Mouse (Mus musculus) megakaryocyte-erythroid progenitor cell, adult 5-6 weeks (primary cell): ENCODE data around the gene Eef1a1. TPM values are rescaled to one million over a fixed set of nuclear protein-coding genes. Genes with fewer than 3 reads are reported as not detected.
"Not testable (repeated sequence)": the region's sequence is repeated elsewhere in the genome, so short reads cannot be mapped to it uniquely, and the experiment has no call there.

Source experiments
- ATAC-seq: replicated peaks from 2 replicates; pipeline ENCODE4 v1.8.0; 2016; ENCODE audit warnings: mild to moderate bottlenecking, inconsistent platforms; ENCODE audit not compliant: severe bottlenecking, poor library complexity, low FRiP score, low TSS enrichment
- total RNA-seq, 2 experiments: library from RNA; stranded (forward) in 1 of 2; stranded (reverse) in 1 of 2; fragments of 200-1000, 215-1000 nt in 1 of 2; fragments of >200 nt in 1 of 2; fragmentation: Nextera tagmentation in 1 of 2; gene quantifications; 2 replicates each; pipeline ENCODE4 v1.2.3; 2014 to 2017

Eef1a1 gene
- total RNA-seq, 2 experiments from 2014 or later, result 11,779 to 14,853 TPM

GRCm38 (mm10) chr9:78511705-78512104, 22.8 kb upstream of the Eef1a1 start:
- no peak for ATAC-seq

DNA sequence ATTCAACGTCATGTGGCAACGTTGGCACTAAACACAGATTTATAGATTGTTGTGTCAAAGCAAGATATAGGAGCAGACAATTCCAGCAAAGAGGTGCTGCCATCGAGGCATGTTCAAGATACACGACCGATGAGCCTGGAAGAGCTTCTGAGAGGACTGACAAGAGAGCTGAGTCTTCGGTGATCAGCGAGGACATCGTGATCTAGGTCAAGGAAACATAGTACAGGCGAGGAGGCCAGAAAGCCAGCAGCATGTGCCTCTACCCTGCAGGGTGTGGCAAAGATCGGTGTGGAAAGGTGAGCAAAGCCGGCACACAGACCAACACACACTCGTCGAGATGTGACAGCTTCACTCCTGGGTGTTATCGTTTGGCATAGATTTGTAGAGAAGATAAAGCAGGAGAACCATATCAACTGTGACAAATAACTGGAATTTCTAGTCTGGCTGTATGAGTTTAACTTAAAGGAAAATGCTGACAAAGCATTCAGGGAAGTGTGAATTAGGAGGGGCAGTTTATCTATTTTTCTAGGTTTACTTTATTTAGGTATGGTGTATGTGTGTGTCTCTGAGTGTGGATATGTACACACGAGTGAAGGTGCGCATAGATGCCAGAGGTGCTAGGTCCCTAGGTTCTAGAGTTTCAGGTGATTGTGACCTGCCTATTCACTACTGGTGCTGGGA, 19.3 kb upstream of the Eef1a1 start:
- ATAC-seq, result no peak

DNA sequence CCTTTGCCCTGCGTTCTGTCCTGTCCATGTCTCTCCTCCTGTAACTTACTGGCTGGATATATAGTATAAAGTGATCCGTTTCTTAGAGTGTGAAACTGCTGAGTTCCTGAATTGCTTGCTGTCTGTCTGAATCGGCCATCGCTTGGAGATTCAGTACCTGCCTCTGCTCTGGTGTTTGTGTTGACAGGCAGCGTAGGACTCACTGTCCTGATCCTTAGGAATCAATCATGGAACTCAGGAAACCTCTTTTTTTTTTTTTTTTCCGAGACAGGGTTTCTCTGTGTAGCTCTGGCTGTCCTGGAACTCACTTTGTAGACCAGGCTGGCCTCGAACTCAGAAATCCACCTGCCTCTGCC, 17.7 kb upstream of the Eef1a1 start:
- ATAC-seq, result no peak

GRCm38 (mm10) chr9:78506002-78506721, 17.2 kb upstream of the Eef1a1 start:
- ATAC-seq, result peak; percentile 95

DNA sequence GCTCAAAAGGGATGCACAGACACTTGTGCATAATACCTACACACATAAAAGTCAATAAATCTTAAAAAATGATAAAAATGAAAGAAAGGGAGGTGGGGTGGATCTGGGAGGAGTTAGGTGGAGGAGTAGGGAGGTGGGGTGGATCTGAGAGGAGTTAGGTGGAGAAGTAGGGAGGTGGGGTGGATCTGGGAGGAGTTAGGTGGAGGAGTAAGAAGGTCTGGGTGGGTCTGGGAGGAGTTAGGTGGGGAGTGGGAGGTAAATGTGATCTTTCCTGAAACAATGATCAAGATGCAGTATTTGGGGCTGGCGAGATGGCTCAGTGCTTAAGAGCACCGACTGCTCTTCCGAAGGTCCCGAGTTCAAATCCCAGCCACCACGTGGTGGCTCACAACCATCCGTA, 16.3 kb upstream of the Eef1a1 start:
- no peak for ATAC-seq

GRCm38 (mm10) chr9:78504679-78505078, 15.7 kb upstream of the Eef1a1 start:
- no peak for ATAC-seq

- no peak for ATAC-seq
Measured at GRCm38 (mm10) chr9:78504133-78504532, 15.2 kb upstream of the Eef1a1 start.

- ATAC-seq, result no peak
Measured at GRCm38 (mm10) chr9:78503223-78504079, 14.5 kb upstream of the Eef1a1 start.

- no peak for ATAC-seq
Measured at GRCm38 (mm10) chr9:78501284-78501683, 12.3 kb upstream of the Eef1a1 start.

DNA sequence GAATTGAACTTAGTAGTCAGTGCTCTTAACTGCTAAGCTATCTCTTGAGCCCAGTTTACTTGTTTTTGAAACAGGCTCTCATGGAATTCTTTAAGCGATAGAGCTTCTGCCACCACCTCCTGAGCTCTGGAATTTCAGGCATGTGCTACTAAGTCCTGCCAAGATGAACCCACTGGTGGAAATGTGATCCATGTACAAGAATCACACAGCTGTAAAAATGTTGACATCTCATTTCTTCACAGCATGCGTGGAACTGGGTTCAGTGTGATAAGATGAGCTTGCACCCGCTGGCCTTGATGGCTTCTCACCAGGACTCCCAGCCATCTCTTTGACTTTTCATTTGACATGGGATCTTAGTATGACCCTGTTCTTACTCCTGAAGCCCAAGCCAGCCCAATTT, 11.4 kb upstream of the Eef1a1 start:
- ATAC-seq, result no peak

- ATAC-seq, result no peak
Measured at GRCm38 (mm10) chr9:78493171-78493570, 4.2 kb upstream of the Eef1a1 start.

DNA sequence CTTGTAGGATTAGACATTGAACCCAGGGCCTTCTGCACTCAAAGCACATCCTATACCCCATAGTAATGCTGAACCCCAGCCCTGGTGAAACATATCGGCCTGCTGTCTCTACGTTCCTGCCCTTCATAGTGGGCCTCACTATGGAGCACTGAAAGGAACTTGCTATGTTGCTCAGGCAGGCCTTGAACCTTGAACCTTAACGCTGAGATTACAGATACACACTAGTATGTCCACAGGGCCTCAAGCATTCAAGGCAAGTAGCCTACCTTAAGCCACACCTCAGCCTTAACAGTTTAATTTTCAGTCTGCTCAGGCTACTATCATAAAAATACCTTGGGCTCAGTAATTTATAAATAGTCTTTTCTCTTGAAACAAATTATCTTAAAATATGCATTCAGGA, 3.3 kb upstream of the Eef1a1 start:
- ATAC-seq, result no peak

DNA sequence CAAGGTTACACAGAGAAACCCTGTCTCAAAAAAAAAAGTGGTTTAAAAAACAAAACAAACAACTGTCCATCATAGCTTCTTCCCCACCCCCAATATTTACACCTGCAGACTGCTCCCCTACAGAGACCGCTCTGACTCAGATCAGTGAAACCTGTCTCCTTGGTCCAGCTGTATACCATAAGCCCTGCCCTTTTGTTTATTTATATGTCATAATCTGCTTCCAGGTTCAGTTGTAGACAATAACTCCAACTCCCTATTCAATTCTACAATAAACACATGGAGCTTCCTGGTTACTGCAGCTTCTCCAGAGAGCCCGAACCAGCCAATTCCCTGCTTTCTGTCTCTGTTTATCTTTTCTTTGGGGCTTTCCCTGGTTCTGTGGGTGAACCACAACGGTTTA, 2.2 kb upstream of the Eef1a1 start:
- no peak for ATAC-seq

DNA sequence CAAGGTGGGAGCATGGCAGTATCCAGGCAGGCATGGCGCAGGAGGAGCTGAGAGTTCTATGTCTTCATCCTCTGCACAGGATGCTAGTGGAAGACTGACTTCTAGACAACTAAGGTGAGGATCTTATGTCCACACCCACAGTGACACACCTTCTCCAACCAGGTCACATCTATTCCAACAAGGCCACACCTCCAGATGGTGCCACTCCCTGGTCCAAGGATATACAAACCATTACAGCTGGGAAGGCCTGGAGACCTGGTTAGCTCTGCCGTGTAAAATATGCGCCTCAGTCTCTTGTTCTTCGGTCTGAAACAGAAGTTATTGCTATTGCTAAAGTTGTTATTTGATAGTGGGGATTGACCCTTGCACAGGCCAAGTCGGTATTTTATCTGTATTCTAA, 930 bp downstream of the Eef1a1 start:
- ATAC-seq, result not testable (repeated sequence)

DNA sequence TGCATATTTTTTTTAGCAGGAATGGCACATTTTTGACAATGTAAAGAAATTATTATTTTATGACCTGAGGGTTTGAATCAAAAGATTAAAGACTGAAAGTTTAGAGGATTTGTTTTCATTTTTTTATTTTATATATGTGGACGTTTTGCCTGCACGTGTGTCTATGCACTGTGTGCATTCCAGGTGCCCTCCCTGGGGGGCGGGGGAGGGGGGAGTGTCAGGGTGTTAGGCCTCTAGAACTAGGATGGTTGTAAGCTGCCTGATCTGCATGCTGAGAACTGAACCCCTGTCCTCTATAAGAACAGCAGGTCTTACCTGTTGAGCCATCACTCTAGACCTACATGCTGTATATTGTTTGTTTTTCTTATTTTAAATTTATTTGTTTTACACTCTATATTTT, 4.3 kb downstream of the Eef1a1 start:
- no peak for ATAC-seq

GRCm38 (mm10) chr9:78482386-78482785, 6.6 kb downstream of the Eef1a1 start:
- no peak for ATAC-seq

- ATAC-seq, result peak; percentile 71
Measured at GRCm38 (mm10) chr9:78481423-78482331, 7.3 kb downstream of the Eef1a1 start.

GRCm38 (mm10) chr9:78480706-78481358, 8.1 kb downstream of the Eef1a1 start:
- ATAC-seq, result peak; percentile 37

GRCm38 (mm10) chr9:78480227-78480626, 8.7 kb downstream of the Eef1a1 start:
- ATAC-seq, result not testable (repeated sequence)
